ENCODE assay signal across 8 mouse cellular contexts in genomic region chrX:167382854-167383186, GRCm38 (mm10). TPM values are rescaled to one million over a fixed set of nuclear protein-coding genes. Genes with fewer than 3 reads are reported as not detected.
A peak's percentile ranks its signal among the peaks of the same experiment; 100 is the strongest.
DNase-seq lines count a peak whose midpoint lies in the region; ATAC-seq and TF ChIP-seq lines count a peak whose summit lies in the region.

No protein-coding gene starts in this region.

- H3K36me3 ChIP-seq in heart, embryonic 11.5 days (ENCODE audit: control insufficient read depth, insufficient read depth, low read length): no peaks in the 10 kb centered on the region
- no peaks in the 10 kb centered on the region for H3K36me3 ChIP-seq in ES-E14 (ENCODE audit: control insufficient read depth, insufficient read depth, low read length, poor library complexity, severe bottlenecking)
- no peaks in the 10 kb centered on the region for H3K36me3 ChIP-seq in heart, postnatal 0 days (replicated peaks; ENCODE audit: control insufficient read depth, insufficient read depth, low read length)
- no peaks in the 10 kb centered on the region for H3K36me3 ChIP-seq in liver, postnatal 0 days (replicated peaks; ENCODE audit: insufficient read depth, low read length)

- no peak for DNase-seq in heart, postnatal 36 days
- no peak for DNase-seq in ES-E14 (ENCODE audit: low read depth, low spot score)
- no peak for DNase-seq in heart, postnatal 0 days (ENCODE audit: low spot score)
- DNase-seq in liver, postnatal 0 days: no peak
- DNase-seq in urinary bladder, postnatal 10 days (ENCODE audit: low spot score): no peak
- DNase-seq in cerebellum, adult 8-10 months: no peak
- no peak for DNase-seq in layer of hippocampus, postnatal 36 days

- in situ Hi-C loops in ES-E14 (cut with MboI; ENCODE audit: low sequenced_read_pairs in 2 of 2, unreplicated experiment in 2 of 2): no loop called here

- TF ChIP-seq CTCF in heart, postnatal 0 days (IDR thresholded peaks at IDR 0.05; ENCODE audit: low read depth): no peak
- TF ChIP-seq CTCF in liver, postnatal 0 days (IDR thresholded peaks at IDR 0.05; ENCODE audit: low read depth): no peak

- H3K9me3 ChIP-seq in heart, embryonic 11.5 days (replicated peaks; ENCODE audit: control insufficient read depth, low read length): no peaks in the 10 kb centered on the region
- H3K9me3 ChIP-seq in ES-E14 (ENCODE audit: control insufficient read depth, insufficient read depth, low read depth, low read length): no peaks in the 10 kb centered on the region
- no peaks in the 10 kb centered on the region for H3K9me3 ChIP-seq in heart, postnatal 0 days (replicated peaks; ENCODE audit: control insufficient read depth, low read length)
- H3K9me3 ChIP-seq in liver, postnatal 0 days (ENCODE audit: low read length): no peaks in the 10 kb centered on the region

- intact Hi-C loops in heart, postnatal 36 days (cut with DNase I): no loop called here

- WGBS in heart, embryonic 11.5 days (ENCODE audit: insufficient replicate concordance): 43% methylated on average over 7 of the region's 7 CpGs
- WGBS in heart, postnatal 0 days: 30% methylated on average over 7 of the region's 7 CpGs
- 33% methylated on average over 7 of the region's 7 CpGs for WGBS in liver, postnatal 0 days (ENCODE audit: insufficient replicate concordance)

- peak overlapping the region; percentile 66; the same call in 1 of the 2 replicates for H3K27ac ChIP-seq in heart, embryonic 11.5 days (ENCODE audit: low read depth, low read length)
- H3K27ac ChIP-seq in ES-E14 (ENCODE audit: insufficient read depth, low read depth, low read length, poor library complexity, severe bottlenecking): no peak overlapping the region; the same call in 1 of the 2 replicates
- H3K27ac ChIP-seq in heart, postnatal 0 days (ENCODE audit: low read depth): peak overlapping the region; percentile 70
- H3K27ac ChIP-seq in liver, postnatal 0 days (ENCODE audit: low read depth): no peak overlapping the region

- peak overlapping the region; percentile 72 for H3K4me2 ChIP-seq in heart, embryonic 11.5 days
- H3K4me2 ChIP-seq in heart, postnatal 0 days (ENCODE audit: low read depth, low read length): peak overlapping the region; percentile 70
- peak overlapping the region; percentile 81 for H3K4me2 ChIP-seq in liver, postnatal 0 days (ENCODE audit: low read depth, low read length)

- TF ChIP-seq EP300 in heart, postnatal 0 days (IDR thresholded peaks at IDR 0.05; ENCODE audit: low read depth): no peak
- no peak for TF ChIP-seq EP300 in liver, postnatal 0 days (IDR thresholded peaks at IDR 0.05; ENCODE audit: low read depth)

- no peak for ATAC-seq in heart, embryonic 11.5 days (replicated peaks; ENCODE audit: insufficient number of reproducible peaks, low FRiP score, low TSS enrichment)
- peak; percentile 20; the same call in 1 of the 2 replicates for ATAC-seq in heart, postnatal 0 days (ENCODE audit: insufficient read depth, low read depth)
- ATAC-seq in liver, postnatal 0 days: peak; percentile 42

- no peaks in the 10 kb centered on the region for H3K27me3 ChIP-seq in heart, embryonic 11.5 days (ENCODE audit: control insufficient read depth, insufficient read depth, low read length)
- no peaks in the 10 kb centered on the region for H3K27me3 ChIP-seq in heart, postnatal 0 days (ENCODE audit: control insufficient read depth, insufficient read depth, low read length)
- H3K27me3 ChIP-seq in liver, postnatal 0 days (ENCODE audit: insufficient read depth, low read length): no peaks in the 10 kb centered on the region

- H3K9ac ChIP-seq in heart, embryonic 11.5 days (ENCODE audit: low read depth, low read length): no peak overlapping the region; the same call in 1 of the 2 replicates
- peak overlapping the region; percentile 88; the same call in 1 of the 2 replicates for H3K9ac ChIP-seq in ES-E14 (ENCODE audit: insufficient read depth, low read depth, low read length, poor library complexity, severe bottlenecking)
- H3K9ac ChIP-seq in heart, postnatal 0 days (replicated peaks; ENCODE audit: low read depth, low read length): peak overlapping the region; percentile 55
- no peak overlapping the region; the same call in 1 of the 2 replicates for H3K9ac ChIP-seq in liver, postnatal 0 days (replicated peaks)

- H3K4me3 ChIP-seq in heart, embryonic 11.5 days (ENCODE audit: low read depth, low read length): peak overlapping the region; percentile 58
- peak overlapping the region; percentile 77 to 78; a peak in 2 of 4 replicates for H3K4me3 ChIP-seq in ES-E14 (ENCODE audit: insufficient read depth in 1 of 2, low read depth in 1 of 2, low read length in 2 of 2, poor library complexity in 1 of 2, severe bottlenecking in 1 of 2)
- H3K4me3 ChIP-seq in heart, postnatal 0 days (ENCODE audit: low read depth, low read length): peak overlapping the region; percentile 54
- H3K4me3 ChIP-seq in liver, postnatal 0 days (ENCODE audit: low read depth, low read length): peak overlapping the region; percentile 57

- no peaks in the 10 kb centered on the region for H3K4me1 ChIP-seq in heart, embryonic 11.5 days (ENCODE audit: control insufficient read depth, insufficient read depth, low read length)
- H3K4me1 ChIP-seq in ES-E14 (ENCODE audit: control insufficient read depth in 2 of 2, insufficient read depth in 2 of 2, low read length in 2 of 2, poor library complexity in 1 of 2): peaks cover 0 to 3% of the 10 kb centered on the region in 2 experiments; a peak in 1 of 4 replicates
- H3K4me1 ChIP-seq in heart, postnatal 0 days (ENCODE audit: control insufficient read depth, insufficient read depth): no peaks in the 10 kb centered on the region
- no peaks in the 10 kb centered on the region for H3K4me1 ChIP-seq in liver, postnatal 0 days (ENCODE audit: insufficient read depth)

TF ChIP-seq in ES-E14, 5 proteins besides CTCF, POLR2A, EP300 and RAD21:
- no peak for TF ChIP-seq CHD2 (IDR thresholded peaks at IDR 0.05; ENCODE audit: low read depth, low read length)
- TF ChIP-seq ZNF384 (IDR thresholded peaks at IDR 0.05; ENCODE audit: low read depth, low read length): no peak

RNA-seq across cellular contexts. Expression of gene Prps2, which starts 0.3 kb away (rescaled TPM):
- 30.0 and 33.4 TPM in 2 replicates for polyA plus RNA-seq in heart, embryonic 11.5 days (2014; fragmentation: Nextera tagmentation; extraction: Ambion mirVana)
- 10 to 100 TPM; 10.1 to 11.5 TPM for total RNA-seq in heart, postnatal 36 days (2021)
- total RNA-seq in ES-E14 (2012; rRNA removed): 32.7 and 35.1 TPM in 2 replicates
- total RNA-seq in heart, postnatal 0 days (2014; rRNA removed; ENCODE audit: low replicate concordance): 26.6 and 45.5 TPM in 2 replicates
- 16.6 and 17.0 TPM in 2 replicates for polyA plus RNA-seq in heart, postnatal 0 days (2015; fragmentation: Nextera tagmentation; extraction: Ambion mirVana)
- 3.9 and 4.0 TPM in 2 replicates for polyA plus RNA-seq in liver, postnatal 0 days (2015; fragmentation: Nextera tagmentation; extraction: Ambion mirVana)
- 10 to 100 TPM; 20.7 to 23.7 TPM for total RNA-seq in layer of hippocampus, postnatal 36 days (2021)

RNA-seq across cellular contexts. Expression of gene Tlr7, which starts 52.5 kb away (rescaled TPM):
- polyA plus RNA-seq in heart, embryonic 11.5 days (2014; fragmentation: Nextera tagmentation; extraction: Ambion mirVana): 0.25 and 0.70 TPM in 2 replicates
- total RNA-seq in heart, postnatal 36 days (2021): 1 to 10 TPM; 2.6 to 5.7 TPM
- 0.09 and 0.11 TPM in 2 replicates for total RNA-seq in ES-E14 (2012; rRNA removed)
- total RNA-seq in heart, postnatal 0 days (2014; rRNA removed; ENCODE audit: low replicate concordance): 0.08 and 0.88 TPM in 2 replicates
- polyA plus RNA-seq in heart, postnatal 0 days (2015; fragmentation: Nextera tagmentation; extraction: Ambion mirVana): 0.26 and 0.33 TPM in 2 replicates
- polyA plus RNA-seq in liver, postnatal 0 days (2015; fragmentation: Nextera tagmentation; extraction: Ambion mirVana): 1.0 and 2.3 TPM in 2 replicates
- 1 to 10 TPM; 3.1 to 4.4 TPM for total RNA-seq in layer of hippocampus, postnatal 36 days (2021)

Comparison
In these comparisons a context has a peak if more than half of its experiments do, and no peak if none do; other contexts are left out.
1. H3K9ac ChIP-seq: peak in ES-E14 (single experiment) and heart, postnatal 0 days (single experiment); none in heart, embryonic 11.5 days (single experiment) and liver, postnatal 0 days (single experiment).
2. H3K27ac ChIP-seq: peak in heart, embryonic 11.5 days (single experiment) and heart, postnatal 0 days (single experiment); none in ES-E14 (single experiment) and liver, postnatal 0 days (single experiment).
3. Peak in every context shown above with its lines, with median percentiles within 50 percentile points of each other: H3K4me2 ChIP-seq and H3K4me3 ChIP-seq.